Mouse (Mus musculus): ENCODE measurements around the gene Pnn. TPM values are rescaled to one million over a fixed set of nuclear protein-coding genes. Genes with fewer than 3 reads are reported as not detected.
"Not testable (repeated sequence)": the region's sequence is repeated elsewhere in the genome, so short reads cannot be mapped to it uniquely, and the experiment has no call there.

The Pnn gene
- total RNA-seq (2021): 10 to 100 TPM; 40.4 to 45.5 TPM
- long read RNA-seq, experiment 1, transcript Pnn-201 (9 exons, 3,485 nt): major isoform, 41 of 49 reads
- long read RNA-seq, experiment 1, partial matches to known transcripts: 5 of 49 reads
- long read RNA-seq, experiment 1, other reads (novel, unspliced or antisense): 3 of 49 reads
- long read RNA-seq, experiment 2, transcript Pnn-201 (9 exons, 3,485 nt): major isoform, 21 of 22 reads
- long read RNA-seq, experiment 2, partial matches to known transcripts: 0 of 22 reads
- long read RNA-seq, experiment 2, other reads (novel, unspliced or antisense): 1 of 22 reads

DNA sequence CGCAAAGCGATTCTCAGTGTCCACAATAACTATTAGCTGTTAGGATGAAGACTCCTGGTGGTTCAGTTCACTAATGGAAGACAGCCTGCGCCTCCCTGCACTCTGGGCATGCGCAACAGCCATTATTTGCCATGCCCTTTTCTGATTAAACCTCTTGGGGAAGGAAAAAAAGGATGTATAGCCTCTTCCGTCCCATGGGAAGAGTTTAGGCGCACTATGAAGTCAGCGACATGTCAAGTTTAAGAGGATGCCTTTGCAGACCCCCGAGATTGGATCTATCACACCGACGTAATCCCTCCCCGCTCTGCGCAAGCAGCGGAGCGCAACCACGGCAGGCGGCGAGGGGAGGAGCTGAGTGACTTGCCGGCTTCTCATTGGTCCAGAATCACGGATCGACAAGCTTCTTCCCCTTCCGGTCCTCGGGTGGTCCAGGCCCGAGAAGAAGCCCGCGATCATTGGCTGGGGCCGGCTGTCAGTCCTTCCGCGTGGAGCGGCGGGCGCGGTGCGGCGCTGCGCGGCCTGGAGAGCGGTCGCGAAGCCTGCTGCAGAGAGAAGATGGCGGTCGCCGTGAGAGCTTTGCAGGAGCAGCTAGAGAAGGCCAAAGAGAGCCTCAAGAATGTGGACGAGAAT, at the start of gene Pnn:
Gene Pnn, plus strand, starts transcription at position 437 of the 630 bp plus-strand sequence.
- peak; percentile 98 to 99 for DNase-seq

- no peak for DNase-seq
These were observed 48.7 kb upstream of the Pnn start for GRCm38 (mm10) chr12:59017970-59018369.

GRCm38 (mm10) chr12:59019891-59020290, 46.8 kb upstream of the Pnn start:
- DNase-seq: no peak

DNA sequence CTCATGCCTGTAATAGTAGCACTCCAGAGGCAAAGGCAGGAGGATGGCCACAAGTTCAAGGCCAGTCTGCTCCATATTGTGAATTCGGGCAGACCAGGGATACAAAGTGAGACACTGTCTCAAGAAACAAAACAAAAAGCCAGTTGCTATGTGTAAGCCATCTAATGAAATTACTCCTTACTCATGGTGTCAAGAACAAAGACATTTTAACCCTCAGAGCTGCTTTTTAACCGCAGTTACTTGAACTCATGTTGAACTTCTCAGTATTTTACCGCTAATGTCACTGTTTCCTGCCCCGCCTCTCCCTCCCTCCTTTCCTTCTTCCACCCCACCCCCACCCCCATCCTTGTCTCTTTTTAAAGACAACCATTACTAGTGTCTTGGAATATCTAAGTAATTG, 45.4 kb upstream of the Pnn start:
- no peak for DNase-seq

- DNase-seq: peak; percentile 18 to 22
These were observed 34.6 kb upstream of the Pnn start for GRCm38 (mm10) chr12:59032101-59032500.

GRCm38 (mm10) chr12:59039162-59039970, 27.3 kb upstream of the Pnn start:
- no peak for DNase-seq

DNA sequence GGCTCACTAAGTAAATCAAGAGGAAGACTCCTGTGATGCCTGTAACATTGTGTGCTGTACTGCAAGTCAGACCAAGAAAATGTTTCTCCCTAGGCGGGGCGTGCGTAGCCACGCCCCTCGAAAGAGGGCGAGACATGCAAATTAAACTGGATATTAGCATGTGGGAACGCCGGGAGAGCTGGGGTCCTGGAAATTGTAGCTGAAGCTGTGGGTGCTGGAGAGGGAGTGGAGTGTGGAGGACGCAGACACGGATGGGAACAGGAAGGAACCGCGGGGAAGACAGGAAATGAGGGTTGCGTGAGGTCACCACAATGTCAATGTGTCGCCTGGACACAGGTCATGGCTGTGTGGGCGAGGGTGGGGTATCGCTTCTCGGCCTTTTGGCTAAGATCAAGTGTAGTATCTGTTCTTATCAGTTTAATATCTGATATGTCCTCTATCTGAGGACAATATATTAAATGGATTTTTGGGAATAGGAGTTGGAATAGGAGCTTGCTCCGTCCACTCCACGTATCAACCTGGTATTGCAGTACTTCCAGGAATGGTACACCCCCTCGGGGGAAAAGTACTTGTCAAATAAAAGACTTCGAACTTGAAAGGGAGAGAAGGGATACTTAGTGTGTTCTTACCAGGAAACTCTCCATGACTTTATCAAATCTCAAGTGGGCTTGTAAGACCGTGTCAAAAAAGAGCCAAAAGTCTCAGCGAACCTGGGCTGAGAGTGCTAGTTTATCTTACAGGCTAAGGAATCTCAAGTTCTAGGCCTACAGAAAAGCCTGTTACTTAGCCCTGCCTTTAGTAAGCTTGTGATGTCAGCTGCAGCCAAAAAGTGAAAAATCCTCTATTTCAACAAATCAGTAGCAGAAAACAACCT, 26.5 kb upstream of the Pnn start:
- peak; percentile 49 to 55 for DNase-seq

DNA sequence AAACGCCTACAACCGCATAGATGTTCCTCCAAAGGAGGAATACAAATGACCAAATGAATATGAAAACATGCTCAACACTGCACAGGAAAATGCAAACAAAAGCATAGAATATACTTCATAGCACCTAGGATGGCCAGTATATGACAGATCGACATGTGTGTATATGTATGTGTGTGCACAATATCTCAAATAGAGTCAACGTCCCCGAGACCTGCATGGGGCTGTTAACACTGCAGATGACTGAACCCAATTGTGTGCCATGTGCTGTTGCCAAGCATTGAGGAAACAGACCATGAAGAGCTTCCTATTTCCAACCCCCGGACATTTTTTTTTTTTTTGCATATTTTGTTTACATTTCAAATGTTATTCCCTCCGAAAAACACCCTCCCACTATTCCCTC, 25.8 kb upstream of the Pnn start:
- DNase-seq: no peak

DNA sequence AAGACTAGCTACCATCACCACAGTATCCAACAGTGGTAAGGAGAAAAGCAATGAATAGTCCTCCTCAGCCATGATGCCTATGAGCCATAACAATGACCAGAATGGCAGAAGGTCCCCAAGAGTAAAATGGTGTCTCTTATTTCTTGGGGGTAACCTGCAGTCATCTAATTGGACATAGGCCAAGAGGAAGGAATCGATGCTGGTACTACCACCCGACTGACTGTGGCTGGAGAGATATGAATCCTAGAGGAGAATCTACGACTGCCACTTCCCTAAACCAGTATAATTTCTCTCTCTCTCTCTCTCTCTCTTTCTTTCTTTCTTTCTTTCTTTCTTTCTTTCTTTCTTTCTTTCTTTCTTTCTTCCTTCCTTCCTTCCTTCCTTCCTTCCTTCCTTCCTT, 14.2 kb upstream of the Pnn start:
- DNase-seq: no peak

DNA sequence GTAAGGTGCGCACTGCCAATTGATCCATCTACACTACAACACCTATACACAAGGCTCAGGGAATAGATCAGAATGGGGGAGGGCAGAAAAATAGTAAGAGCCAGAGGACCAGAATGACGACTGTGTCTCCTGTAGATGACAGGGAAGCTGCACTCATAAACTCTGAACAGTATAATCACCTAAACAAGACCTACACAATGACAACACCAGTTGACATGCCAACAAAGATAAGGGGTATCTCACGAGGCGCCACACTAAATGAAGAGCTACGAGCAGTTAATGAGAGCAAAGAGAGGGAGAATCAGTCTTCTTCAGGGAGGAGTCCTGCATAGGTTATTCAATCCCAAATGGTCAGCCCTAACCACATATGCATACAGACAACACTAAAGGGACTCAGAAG, 13.5 kb upstream of the Pnn start:
- DNase-seq: no peak

GRCm38 (mm10) chr12:59053976-59054375, 12.7 kb upstream of the Pnn start:
- no peak for DNase-seq

DNA sequence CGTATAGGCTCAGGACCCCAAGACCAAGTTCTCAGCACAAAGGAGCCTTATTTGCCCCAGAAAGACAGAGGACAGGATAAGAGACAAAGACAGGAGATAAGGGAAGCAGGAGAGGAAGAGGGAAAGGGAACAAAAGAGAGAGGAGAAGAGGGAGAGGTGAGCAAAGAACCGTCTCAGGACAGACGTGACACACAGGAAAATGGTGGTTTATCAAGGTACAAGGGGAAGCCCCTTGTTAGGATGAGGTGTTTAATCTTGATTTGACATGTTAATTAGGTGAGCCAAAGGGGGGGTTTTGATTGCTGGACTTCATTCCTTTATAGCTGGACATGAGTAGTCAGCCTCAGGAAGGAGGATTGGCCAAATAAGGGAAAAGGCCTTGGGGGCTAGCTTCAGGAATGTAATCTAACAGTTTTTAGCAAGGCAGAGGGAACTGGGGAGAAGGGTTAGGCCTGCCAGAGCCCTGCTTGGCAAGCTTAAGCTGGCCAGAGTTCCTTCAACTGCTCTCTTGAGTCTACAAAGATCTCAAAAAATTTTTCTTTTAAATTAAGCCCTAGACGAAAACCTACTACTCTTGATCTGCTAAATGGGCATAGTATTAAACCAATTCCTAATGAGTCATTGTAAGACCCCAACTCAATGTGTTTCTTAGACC, 11.4 kb upstream of the Pnn start:
- DNase-seq: peak in 1 of 2 experiments; percentile 6

- no peak for DNase-seq
These were observed 10.5 kb upstream of the Pnn start for GRCm38 (mm10) chr12:59056222-59056621.

DNA sequence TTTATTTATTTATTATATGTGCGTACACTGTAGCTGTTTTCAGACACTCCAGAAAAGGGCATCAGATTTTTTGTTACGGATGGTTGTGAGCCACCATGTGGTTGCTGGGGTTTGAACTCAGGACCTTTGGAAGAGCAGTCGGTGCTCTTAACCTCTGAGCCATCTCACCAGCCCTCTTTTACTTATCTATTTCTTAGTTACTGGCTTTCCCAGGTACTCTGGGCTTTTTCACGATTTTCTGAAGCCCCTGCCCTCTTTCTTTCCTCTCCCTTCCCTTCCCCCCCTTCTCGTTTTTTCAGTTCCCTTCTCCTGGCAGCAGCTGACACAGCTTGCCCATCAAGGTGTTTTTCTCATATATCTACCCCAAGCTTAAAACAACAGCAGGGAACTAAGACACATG, 8.4 kb upstream of the Pnn start:
- not testable (repeated sequence) for DNase-seq

DNA sequence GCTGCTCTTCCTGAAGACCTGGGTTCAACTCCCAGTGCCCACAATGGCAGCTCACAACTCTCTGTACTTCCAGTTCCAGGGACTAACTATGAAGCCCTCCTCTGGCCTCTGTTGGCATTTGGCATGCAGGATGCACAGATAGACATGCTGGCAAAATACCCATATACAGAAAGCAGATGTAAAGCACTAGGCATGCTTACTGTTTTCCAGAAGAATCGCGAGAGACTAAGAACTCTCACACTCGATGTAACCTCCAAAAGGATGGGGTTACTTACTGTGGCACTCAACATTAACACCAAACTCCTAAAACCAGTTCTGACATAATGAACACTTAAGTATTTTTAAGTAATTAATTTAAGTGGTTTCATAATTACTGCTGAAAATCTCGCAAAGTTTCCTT, 6.4 kb upstream of the Pnn start:
- DNase-seq: no peak

- DNase-seq: peak; percentile 83 to 87
These were observed 5.6 kb upstream of the Pnn start, which contains the start of gene Trappc6b for GRCm38 (mm10) chr12:59060993-59061595. TSS of gene Trappc6b (minus strand) at chr12:59061472.

DNA sequence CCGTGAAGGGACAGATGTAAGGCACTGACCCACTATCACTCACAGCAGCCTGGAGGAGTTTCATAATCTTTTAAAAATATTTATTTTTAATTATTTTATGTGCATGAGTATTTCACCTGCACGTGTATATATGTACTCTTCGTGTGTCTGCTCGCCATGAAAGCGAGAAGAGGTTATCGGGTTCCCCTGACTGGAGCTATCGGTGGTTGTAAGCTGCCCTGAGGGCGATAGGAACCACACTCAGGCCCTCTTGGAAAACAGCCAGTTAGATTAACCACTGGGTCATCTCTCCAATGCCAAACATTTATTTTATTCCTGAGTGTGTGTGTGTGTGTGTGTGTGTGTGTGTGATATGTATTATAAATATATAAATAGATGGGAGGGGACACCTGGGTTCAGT, 1.8 kb upstream of the Pnn start:
- DNase-seq: no peak

DNA sequence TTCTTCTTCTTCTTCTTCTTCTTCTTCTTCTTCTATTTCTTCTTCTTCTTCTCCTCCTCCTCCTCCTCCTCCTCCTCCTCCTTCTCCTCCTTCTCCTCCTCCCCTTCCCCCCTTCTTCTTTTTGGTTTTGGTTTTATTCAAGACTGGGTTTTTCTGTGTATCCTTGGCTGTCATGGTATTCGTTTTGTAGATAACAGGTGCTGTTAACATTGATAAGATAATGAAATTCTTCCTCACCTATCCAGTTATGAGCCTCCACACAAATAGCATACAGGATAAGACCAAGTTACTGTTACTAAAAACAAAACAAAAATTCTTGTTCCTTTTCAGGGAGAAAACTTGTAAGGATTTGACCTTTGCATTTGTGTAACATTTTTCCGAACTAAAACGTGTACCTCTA, 908 bp upstream of the Pnn start:
- DNase-seq: no peak

GRCm38 (mm10) chr12:59067095-59067494, 411 bp downstream of the Pnn start:
- DNase-seq: peak in 1 of 2 experiments; percentile 59

GRCm38 (mm10) chr12:59068791-59069190, 2.1 kb downstream of the Pnn start:
- DNase-seq: no peak

DNA sequence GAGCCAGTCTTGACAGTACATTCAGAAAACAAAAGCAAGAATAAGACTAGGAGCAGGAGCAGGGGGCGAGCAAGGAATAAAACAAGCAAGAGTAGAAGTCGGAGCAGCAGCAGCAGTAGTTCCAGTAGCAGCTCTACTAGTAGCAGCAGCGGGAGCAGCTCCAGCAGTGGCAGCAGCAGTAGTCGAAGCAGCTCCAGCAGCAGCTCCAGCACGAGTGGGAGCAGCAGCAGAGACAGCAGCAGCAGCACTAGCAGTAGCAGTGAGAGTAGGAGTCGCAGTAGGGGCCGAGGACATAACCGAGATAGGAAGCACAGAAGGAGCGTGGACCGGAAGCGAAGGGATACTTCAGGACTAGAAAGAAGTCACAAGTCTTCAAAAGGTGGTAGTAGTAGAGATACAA, 5.6 kb downstream of the Pnn start:
- DNase-seq: no peak
